Mouse (Mus musculus) bone marrow, adult 2 months (tissue): Measurements from ENCODE around the gene Fbxo11. TPM values are rescaled to one million over a fixed set of nuclear protein-coding genes. Genes with fewer than 3 reads are reported as not detected.

Source experiments
- H3K27ac ChIP-seq: fragments of 200-500 bp; 2 replicates; pipeline ENCODE4 v1.5.1; 2012; ENCODE audit warnings: low read depth, mild to moderate bottlenecking, control low read depth, inconsistent platforms, low read length; ENCODE audit not compliant: control insufficient read depth, poor library complexity, insufficient read depth
- H3K4me1 ChIP-seq: fragments of 200-500 bp; 2 replicates; pipeline ENCODE4 v1.6.1; 2011; ENCODE audit warnings: low read length; ENCODE audit not compliant: control insufficient read depth, insufficient read depth
- H3K4me3 ChIP-seq: fragments of 200-500 bp; replicated peaks from 2 replicates; pipeline ENCODE3; 2011; ENCODE audit warnings: mild to moderate bottlenecking, low read depth, low read length, control low read depth; ENCODE audit not compliant: control insufficient read depth
- CTCF ChIP-seq: fragments of 200-500 bp; IDR thresholded peaks from 2 replicates; pipeline ENCODE4 v1.5.1; 2011; ENCODE audit warnings: low read length, control low read depth; ENCODE audit not compliant: control insufficient read depth, insufficient read depth
- POLR2A ChIP-seq: fragments of 200-500 bp; IDR thresholded peaks from 2 replicates; pipeline ENCODE4 v1.6.1; 2011; ENCODE audit warnings: low read depth, mild to moderate bottlenecking, control low read depth, low read length, borderline replicate concordance; ENCODE audit not compliant: control insufficient read depth
- WGBS: fragments of 180-500 bp; shearing (Covaris S2); methylation state at CpG from one replicate; pipeline ENCODE4 v1.1.7; 2018; 5-methylcytosine and 5-hydroxymethylcytosine counted together
- polyA plus RNA-seq: library from polyadenylated mRNA; stranded (reverse); fragments of >200 nt; gene quantifications from 2 replicates; pipeline ENCODE4 v1.2.4, GENCODE M21; 2011; ENCODE audit warnings: low replicate concordance; ENCODE audit not compliant: missing spikeins, insufficient read depth, insufficient read length

Fbxo11 gene
- polyA plus RNA-seq, 1 experiment = 16.4 TPM

GRCm38 (mm10) chr17:88102597-88102996 is 37.5 kb upstream of the Fbxo11 start:
- WGBS = 59% methylated on average over 7 of the region's 7 CpGs
- Histone ChIP-seq H3K27ac (no peak overlapping the region), H3K4me1 (no peaks in the 10 kb centered on the region), H3K4me3 (no peak overlapping the region)
- TF ChIP-seq POLR2A (no peak), CTCF (no peak)

GRCm38 (mm10) chr17:88098181-88098852 is 33.2 kb upstream of the Fbxo11 start:
- WGBS = 87% methylated on average over 9 of the region's 9 CpGs
- Histone ChIP-seq H3K27ac (no peak overlapping the region; the same call in 1 of the 2 replicates), H3K4me3 (no peak overlapping the region), H3K4me1 (no peaks in the 10 kb centered on the region; the same call in 1 of the 2 replicates)
- TF ChIP-seq CTCF = no peak
- no peak for TF ChIP-seq POLR2A

GRCm38 (mm10) chr17:88097543-88097942 is 32.5 kb upstream of the Fbxo11 start:
- WGBS = 90% methylated on average over 3 of the region's 3 CpGs
- Histone ChIP-seq H3K4me3 (no peak overlapping the region), H3K27ac (no peak overlapping the region), H3K4me1 (no peaks in the 10 kb centered on the region; the same call in 1 of the 2 replicates)
- TF ChIP-seq POLR2A = no peak
- no peak for TF ChIP-seq CTCF

- H3K4me3 ChIP-seq = no peak overlapping the region
- no peak overlapping the region for H3K27ac ChIP-seq
- WGBS = 41% methylated on average over 12 of the region's 12 CpGs
- no peak for TF ChIP-seq CTCF
- no peak for TF ChIP-seq POLR2A
- H3K4me1 ChIP-seq = no peaks in the 10 kb centered on the region; the same call in 1 of the 2 replicates
Observed at GRCm38 (mm10) chr17:88096809-88097399, 31.8 kb upstream of the Fbxo11 start.

GRCm38 (mm10) chr17:88095517-88096198 is 30.6 kb upstream of the Fbxo11 start:
- no peaks in the 10 kb centered on the region; the same call in 1 of the 2 replicates for H3K4me1 ChIP-seq
- no peak overlapping the region for H3K4me3 ChIP-seq
- TF ChIP-seq POLR2A (no peak), CTCF (no peak)
- WGBS = 85% methylated on average over 10 of the region's 10 CpGs
- H3K27ac ChIP-seq = no peak overlapping the region

GRCm38 (mm10) chr17:88094327-88094726 is 29.2 kb upstream of the Fbxo11 start:
- 87% methylated on average over 12 of the region's 12 CpGs for WGBS
- Histone ChIP-seq H3K27ac (no peak overlapping the region), H3K4me1 (no peaks in the 10 kb centered on the region; the same call in 1 of the 2 replicates), H3K4me3 (no peak overlapping the region)
- TF ChIP-seq CTCF (no peak), POLR2A (no peak)

- no peak overlapping the region for H3K4me3 ChIP-seq
- TF ChIP-seq CTCF (no peak), POLR2A (no peak)
- no peaks in the 10 kb centered on the region; the same call in 1 of the 2 replicates for H3K4me1 ChIP-seq
- H3K27ac ChIP-seq = no peak overlapping the region
- 85% methylated on average over 10 of the region's 10 CpGs for WGBS
Observed at GRCm38 (mm10) chr17:88093798-88094197, 28.7 kb upstream of the Fbxo11 start.

- TF ChIP-seq CTCF (no peak), POLR2A (no peak)
- H3K4me1 ChIP-seq = no peaks in the 10 kb centered on the region
- 84% methylated on average over 11 of the region's 11 CpGs for WGBS
- H3K27ac ChIP-seq = no peak overlapping the region
- no peak overlapping the region for H3K4me3 ChIP-seq
Observed at GRCm38 (mm10) chr17:88085976-88086375, 20.9 kb upstream of the Fbxo11 start.
